Mouse (Mus musculus): ENCODE results near the gene Ifna5.

DNA sequence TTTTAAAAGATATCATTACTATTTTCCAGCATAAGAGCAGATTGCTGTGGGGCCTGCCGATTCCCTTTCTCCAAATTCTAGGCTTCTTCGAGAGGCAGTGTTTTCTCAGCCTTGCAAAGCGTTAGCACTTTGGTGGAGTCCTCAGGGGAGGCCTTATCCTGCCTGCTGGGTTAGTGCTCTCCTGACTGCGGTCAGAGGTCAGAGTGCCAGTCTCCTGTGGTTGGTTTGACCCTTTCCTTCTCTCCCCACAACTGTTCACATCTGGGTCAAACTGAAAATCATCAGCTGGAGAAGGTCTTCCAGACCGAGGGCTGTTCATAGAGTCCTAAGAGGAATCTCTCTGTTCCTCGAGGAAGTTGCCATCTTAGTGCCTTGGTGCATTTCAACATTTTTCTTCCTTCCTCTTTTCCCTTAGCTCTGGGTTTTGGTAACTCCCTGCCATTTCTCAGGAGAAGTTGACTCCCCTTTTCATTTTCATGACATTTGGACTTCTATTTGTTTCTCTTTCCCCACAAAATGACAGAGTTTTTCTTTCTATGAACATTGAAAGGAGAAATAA, 29.8 kb downstream of the Ifna5 start:
- TF ChIP-seq CTCF (IDR thresholded peaks at IDR 0.05; ENCODE audit: low read depth) (no peak), EP300 (IDR thresholded peaks at IDR 0.05; ENCODE audit: low read depth) (no peak)
